Mouse (Mus musculus) telencephalon, adult 2 months (tissue): ENCODE measurements at regions not wholly inside any gene's neighbourhood (a gene's known extent, or its start where the extent isn't known, plus 50 kb on each side); places are given as distances from the start of the nearest gene placed in this dataset.

ENCODE experiments used
- DNase-seq: peaks from one replicate; pipeline ENCODE4 v3.0.0-alpha.2; 2011; ENCODE audit warnings: low read depth, low spot score

DNA sequence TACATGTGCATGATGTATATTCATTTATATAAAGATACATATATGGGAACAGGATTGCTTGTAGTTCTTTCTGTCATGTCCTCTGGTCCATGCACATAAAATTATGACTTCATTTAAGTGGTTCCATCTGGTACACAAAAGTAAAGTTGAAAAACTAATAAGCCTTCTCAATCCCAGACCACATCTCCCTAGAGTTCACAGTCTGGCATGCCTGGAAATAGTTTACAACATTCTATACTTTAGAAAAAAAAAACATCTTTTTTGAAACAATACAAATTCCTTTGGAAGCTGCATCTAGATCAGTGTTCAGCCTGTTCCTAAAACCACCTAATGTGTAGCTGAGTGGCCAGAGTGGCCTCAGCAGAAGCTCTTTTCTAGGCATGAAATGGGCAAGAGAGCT lies 578.2 kb upstream of the Marcks start:
- no peak for DNase-seq

DNA sequence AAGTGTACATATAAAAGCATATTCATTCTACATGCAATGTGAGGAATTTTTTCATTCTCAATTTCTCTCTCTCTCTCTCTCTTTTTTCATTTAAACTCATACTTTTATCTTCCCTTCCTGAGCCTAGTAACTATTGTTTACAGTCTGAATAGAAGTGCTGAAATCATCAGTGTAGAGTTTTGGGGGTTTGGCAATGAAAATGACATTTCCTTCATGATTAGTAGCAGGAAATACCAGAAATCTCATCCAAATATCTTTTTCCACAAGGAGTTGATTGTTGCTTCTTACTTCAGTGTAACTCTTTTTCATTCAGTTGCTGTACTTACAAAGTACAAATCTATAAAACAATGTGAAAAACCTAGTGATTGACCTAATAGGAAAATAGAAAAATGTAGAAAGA lies 572.7 kb upstream of the Marcks start:
- DNase-seq: no peak

DNA sequence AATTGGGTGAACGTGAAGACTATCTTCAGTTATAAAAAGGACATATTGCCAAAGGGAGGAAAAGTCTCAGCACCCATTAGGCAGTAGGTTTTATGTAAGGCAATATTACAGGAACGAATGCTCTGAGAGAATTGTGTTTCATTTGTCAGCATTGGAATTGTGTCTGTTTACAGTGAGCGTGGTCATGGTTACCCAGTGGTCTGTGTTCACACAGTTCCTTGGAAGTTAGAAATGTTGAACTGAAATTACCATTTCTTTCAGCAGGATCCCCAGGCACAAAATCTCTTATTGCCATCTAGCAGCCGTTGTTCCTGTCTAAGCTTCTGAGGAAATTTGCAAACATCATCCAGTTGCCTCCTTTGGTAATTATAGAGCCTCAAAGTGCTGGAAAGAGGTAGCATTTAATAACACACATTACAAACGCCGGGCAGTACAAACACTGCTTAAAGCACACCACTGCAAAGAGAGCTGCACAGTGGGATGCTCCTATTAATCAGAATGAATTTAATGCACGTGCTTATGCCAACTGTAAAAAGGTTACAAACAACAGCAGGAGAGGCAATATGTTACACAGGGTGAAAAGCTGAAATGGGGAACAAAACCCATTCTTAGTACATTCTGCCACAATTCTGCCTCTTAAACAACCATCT lies 555.4 kb upstream of the Marcks start:
- no peak for DNase-seq

DNA sequence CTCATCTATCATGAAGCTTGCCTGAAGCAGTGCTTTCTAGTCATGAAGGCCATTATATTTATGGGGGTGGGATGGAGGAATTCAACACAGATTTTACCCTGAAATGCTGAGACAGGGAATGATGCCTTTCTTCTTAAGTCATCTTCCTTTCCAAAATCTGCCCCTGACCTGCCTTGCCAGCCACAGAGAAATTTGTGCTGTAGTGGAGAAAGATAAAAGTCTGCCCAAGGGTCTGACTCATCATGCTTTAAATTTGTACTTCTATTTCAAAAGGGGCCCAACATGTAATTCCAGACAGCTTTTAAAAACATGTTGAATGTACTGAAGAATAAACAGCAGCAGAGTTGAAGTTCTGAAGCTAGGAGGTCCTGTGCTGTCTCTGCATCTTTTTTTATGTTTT lies 554.1 kb upstream of the Marcks start:
- no peak for DNase-seq

DNA sequence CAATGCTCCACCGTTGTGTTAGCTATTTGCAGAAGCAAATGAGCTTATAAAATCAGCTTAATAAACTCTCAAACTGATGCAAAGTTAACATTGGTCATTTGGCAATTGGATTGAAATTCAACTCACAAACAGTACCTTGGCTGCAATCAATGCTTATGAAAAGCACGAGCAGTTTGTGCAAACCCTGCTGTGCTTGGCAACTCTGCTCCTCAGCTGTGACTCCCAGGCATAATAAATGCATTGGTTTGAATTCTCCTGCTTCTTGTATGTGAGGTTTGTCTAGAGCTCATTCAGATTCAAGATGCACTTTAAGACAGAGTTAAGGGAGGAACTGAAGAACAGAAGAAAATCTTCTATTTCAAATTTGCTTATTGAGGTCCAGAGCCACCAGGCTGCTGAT lies 553.2 kb upstream of the Marcks start:
- DNase-seq: no peak

DNA sequence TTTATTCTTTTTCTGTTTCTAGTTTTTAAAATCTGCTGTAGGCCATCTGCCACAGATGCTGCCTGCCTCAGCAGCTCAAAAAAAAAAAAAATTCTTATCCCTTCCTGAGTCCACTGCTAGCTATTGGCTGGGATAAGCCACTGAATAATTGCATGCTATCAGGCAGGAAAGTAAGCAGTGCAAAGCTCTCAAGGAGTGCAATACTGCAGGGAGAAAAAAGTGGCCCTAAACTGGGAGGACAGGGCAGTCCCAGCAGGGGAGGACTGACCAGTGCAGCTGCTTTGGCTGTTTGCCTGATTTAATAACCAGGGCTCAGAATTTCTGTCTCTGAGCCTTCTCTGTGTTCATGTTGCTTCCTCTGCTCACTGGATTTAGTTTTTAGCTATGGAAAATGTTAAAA lies 544.4 kb upstream of the Marcks start:
- peak; percentile 4 for DNase-seq

DNA sequence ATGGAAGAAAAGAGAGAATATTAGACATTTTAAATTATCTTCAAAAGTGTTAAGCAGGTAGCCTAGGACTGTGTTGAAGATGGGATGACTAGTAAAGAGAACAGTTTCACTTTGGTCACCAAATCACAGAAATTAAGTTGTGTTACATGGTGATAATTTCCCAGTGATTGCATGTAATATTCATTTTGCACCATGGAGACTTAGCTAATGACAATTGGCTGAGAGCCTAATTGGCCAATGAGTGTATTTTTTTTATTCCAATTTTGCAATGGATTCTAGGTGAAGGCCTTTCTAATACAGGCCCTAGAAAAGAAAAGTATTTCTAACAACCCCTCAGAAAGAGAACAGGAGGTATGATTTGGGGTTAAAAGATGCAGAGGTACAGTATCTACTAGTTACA lies 541.9 kb upstream of the Marcks start:
- DNase-seq: no peak

DNA sequence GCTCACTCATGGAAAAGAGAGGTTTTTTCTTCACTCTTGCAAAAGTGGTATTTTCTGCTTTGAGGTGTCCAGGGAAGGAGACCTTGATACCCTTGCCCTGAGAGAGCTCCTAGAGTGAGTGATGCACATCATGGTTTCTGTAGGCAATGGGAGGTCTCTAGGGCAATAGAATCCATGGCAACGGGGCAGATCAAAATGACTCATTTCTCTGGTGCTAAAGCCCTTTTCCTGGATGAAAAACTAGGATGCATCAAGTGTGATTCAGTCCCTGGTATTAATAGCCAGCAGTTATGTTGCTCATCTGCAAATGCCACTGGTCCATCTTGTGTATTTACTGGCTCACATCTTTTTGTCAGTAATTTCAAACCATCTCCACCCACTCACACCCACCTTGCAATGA lies 539.1 kb upstream of the Marcks start:
- DNase-seq: no peak

DNA sequence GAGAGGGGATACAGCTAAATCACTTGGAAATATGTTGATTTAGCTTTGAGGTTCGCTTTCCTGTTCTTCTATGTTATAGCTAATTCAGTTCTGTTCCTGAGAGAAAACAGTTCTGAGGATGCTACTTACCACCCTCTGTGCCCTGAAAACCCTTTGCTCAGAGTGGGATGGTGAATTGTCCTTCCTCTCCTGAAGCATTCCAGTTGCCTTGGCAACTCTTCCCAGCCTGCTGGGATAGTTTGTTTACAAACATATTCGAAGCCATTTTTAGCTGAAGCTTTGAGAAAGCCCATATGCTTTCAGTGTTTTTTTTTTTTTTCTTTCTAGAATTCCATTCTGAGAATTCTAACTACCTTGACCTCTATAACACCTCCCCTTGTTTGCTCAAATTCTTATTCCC lies 530.1 kb upstream of the Marcks start:
- peak; percentile 8 for DNase-seq

DNA sequence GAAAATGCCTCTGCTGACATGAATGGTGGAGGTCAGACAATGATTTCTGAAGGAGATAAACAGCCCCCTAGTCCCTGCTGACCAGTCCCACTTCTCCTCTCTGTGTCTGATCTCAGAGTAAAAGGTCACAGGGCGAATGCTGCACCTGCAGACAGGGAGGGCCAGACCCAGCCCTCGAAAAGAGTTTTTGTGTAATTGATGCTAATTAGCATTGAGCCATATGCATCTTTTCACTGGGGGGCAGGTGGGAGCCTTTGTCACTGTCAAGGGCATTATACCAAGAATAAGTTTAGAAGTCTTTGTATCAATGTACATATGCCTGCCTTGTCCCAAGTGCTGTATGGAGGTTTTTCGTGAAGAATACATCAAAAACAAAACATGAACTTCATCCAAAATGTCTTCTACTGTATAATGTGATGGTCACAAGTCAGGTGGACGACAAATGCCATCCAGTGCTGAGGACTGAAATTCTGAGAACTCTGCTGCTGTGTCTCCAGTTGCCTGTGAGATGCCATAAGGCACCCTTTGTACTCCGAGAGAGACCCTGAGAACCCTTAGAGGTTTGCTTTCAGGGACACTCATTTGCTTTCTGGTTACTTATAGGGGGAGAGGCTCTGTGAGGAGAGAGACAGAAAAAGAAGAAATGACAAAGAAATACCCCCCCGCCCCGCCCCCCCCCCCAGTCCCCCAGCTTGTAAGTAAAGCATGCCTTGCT lies 528.5 kb upstream of the Marcks start:
- no peak for DNase-seq

DNA sequence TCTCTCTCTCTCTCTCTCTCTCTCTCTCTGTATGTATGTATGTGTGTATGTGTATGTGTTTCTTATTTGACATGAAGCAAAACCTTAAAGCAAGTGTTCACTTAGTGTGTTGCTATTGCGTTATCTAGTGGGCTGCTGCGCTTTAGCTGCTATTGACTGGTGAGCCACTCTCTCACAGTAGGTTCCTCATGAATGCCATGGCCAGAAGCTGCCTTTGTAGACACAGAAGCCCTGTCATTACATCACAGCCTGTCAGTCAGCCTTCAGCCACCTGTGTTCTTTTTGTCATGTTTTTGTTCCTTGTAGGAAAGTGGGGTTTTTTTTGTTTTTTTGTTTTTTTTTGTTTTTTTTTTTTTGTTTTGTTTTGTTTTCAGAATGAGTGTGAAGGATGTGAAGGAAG lies 527.8 kb upstream of the Marcks start:
- DNase-seq: no peak

DNA sequence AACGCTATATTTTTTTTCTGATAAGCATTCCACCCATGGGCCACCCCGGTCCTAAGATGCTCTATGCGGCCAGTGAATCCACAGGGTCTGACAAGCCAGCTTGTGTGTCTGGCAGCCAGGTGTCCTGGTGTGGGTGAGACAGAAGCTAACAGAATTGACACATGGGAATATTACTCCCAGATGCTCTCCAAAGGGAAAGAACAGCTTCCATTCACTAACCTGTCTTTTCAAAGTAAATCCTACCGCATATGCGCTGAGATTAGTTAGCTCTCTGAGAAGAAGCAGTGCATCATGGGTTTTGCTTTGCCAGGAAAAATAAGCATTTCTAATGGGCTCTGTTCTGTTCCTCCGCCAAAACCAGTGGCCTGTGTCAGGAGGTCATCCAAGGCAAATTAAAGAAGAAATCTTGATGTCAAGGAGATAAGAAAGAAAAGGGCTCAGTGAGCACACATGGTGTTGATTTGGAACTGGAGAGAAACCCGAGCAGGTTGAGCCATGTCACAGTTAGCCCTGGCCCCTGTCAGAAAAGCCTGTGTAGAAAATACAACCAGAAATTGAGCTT lies 498.4 kb upstream of the Marcks start:
- DNase-seq: no peak

DNA sequence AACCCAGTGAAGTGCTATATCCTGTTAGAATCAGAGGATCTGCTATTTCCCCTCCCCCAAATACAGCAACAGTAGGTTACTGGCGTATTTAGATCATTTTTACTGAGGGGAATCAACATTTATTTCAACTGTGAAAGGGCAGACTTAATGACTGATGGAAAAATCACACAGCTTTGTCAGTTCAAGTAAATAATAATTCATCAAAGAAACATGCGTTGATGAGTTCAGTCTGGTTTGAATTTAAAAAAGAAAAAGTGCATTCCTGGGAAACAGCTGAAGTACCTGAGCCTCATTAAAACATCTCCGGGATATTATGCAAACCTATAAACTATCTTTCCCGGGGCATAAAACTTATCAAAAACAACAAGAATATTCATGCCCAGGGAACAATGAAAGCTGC lies 497.7 kb upstream of the Marcks start:
- DNase-seq: no peak

DNA sequence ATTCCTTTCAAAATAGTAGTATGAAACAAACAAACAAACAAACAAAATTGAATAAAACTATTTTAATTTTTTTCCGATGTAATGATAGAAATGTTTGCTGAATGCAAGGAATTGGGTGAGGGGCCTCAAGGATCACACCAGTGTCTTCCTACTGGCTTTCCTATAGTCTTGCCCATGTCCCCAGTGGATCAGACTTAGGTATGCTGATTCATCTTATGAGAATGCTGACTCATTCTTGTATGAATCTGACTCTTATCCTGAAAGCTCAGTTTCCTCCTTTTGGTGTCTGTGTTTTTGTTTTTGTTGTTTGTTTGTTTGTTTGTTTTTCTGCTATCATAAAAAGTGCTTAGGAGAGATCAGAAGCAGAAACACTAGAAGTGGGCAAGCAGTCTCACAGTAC lies 491.7 kb upstream of the Marcks start:
- no peak for DNase-seq

DNA sequence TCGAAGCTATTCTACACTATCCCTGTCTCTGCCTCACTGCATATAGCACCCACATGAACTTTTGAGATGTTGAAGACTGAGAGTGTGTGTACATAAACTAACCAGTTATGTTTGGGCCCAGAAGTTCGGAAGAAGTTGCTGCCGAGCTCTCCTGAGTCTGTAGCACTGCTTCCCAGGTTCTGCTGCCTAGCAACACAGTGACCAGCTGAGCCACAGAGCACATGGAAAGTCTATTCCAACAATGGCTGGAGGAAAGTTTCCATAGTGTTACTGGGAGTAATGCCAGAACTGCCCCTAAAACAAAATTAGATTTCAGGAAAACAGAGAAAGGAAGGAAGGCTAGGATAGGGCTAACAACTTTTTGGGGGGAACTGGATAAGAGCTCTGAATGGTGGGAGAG lies 489.2 kb upstream of the Marcks start:
- no peak for DNase-seq

DNA sequence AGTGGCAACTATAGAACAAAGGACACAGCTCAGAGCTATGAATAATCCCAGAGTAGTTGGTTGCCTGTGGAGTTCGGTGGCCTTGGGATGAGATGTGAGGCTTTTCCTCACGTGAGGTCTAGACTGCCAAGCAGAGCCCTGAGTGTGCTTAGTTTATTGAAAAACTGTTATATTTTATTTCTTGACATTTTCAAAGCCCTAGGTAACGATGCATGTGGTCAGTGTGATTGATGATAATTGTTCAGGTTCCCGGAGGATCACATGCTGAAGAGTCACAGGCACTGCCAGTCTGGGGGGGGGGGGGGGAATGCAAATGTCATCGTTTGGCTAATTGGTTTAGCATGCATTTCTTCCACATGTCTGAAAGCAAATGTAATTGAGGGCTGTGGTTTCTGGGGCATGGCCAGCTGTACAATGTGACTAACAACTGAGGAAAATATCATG lies 488.1 kb upstream of the Marcks start:
- no peak for DNase-seq

DNA sequence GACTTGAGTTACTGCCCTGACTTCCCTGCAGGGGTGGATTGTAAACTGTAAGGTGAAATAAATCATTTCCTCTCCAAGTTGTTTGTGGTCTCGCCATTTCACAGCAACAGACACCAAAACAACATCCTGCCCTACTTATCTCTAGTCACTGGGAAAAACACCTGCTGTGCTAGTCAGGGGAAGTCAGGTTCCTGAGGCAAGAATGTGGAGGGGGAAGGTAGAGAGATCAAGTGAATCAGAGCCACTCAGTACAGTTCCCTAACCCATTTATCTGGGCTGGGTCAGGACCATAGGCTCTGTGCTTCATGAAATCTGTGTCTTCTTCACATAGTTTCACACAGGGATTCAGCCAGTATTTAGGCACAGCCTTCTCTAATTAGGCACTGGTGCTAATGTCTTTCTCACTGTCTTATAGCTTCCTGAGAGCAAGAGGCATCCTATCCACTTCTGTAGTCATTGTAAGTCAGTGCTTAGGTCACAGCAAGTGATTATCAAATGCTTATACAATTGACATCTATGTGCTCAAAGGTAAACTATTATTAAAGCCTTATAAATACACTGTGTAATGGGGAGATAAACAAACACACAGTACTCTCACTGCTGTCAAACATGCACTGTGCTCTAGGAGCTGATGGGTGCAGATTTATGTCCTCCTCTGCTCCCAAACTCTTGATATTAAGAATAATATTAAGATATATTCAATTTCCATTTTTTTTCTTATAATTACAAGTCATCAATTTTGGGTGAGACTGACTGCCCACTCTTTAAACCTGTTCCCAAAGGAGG lies 487.4 kb upstream of the Marcks start:
- no peak for DNase-seq

DNA sequence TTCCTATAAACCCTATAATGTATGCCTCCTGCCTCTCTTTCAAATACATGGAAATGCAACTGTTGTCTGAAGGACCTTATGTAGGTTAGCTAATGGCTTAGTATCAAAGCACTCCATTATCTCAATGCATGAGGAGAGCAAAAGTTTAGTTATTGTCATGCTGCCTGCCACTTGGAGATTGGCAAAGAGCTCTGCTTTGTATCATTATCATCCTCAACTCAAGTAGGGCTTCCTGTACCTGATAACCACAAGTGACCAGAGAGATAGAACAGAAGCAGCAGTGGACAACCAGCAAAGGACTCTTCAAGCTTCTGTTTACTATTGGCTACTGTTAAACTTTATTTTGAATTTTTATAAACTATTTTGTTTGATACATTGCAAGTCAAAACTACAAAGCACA lies 484.3 kb upstream of the Marcks start:
- no peak for DNase-seq

DNA sequence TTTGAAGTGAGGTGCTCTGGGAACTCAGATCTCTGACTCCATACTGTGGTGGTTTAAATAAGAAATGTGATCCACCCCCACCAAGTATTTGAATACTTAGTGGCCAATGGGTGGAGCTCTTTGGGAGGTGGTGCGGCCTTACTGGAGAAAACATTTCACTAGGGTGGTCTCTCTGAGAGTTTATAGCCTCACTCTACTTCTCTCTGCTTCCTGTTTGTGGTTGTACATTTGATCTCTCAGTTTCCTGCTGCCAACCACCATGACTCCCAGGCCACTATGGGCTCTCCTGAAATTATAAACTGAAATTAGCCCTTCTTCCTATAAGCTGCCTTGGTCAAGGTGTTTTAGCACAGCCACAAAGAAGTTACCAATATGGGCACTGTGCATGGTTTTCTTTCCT lies 479.9 kb upstream of the Marcks start:
- no peak for DNase-seq

DNA sequence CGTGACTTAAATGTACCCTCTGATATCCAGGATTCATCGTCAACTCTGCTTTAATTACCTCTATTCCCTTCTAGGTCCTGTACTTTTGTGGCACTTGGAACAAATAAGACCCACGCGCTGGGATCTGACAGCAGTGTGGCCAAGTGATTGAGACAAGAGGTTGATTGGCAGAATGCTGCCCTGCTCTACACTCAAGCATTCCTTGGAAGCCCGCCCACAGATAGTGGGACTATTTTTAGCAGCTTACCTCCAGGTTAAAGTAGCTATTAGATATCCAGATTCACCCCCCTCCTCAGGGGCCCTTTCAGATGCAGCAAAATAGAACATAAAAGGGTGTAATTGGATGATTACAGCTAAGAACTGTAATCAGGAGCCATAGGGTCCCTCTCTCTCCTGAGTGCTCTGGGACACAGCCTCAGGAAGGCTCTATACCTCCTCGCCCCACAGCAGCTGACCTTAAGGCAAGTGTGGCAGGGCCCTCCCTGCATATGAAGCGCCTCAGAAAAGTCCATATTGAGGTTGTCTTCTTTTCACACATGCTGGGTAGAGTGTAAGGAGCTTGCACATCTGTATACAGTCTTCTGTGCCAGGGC lies 479.1 kb upstream of the Marcks start:
- no peak for DNase-seq

DNA sequence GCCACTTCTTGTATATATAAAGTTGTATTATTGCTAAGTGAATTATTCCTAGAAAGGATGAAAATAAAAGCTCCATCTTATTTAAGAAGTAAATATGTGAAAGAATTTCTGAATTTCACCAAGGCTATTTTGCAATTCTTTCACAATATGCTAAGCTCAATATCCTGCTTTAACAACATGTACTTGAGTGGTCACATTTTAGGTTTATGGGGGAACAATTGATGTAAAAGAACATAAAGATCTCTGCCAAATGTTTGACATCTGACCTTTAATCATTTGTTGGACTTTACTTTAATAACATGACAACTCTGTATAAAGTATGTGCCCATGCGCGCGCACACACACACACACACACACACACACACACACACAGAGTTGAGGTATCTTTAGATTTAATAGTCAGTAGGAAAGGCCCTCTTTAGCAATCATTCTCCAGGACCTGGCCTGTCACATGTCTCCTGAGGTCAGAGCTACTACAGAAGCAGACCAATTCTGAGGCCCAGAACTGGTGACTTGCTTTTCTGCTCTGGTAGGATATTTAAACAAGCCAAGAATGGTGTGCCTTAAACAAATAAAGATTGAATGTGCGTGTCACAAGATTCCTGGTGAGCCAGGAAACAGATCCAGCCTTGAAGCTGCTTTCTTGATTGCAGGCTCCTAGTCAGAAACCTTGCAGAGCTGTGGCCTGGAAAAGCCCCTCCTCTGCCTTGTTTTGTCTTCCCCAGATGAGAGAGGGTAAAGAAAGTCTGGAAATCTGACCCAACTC lies 477.4 kb upstream of the Marcks start:
- DNase-seq: no peak
